Mouse (Mus musculus) testis, adult 2 months (tissue): ENCODE results near the gene Ralgps1. TPM values are rescaled to one million over a fixed set of nuclear protein-coding genes. Genes with fewer than 3 reads are reported as not detected.

ENCODE experiments used
- H3K27ac ChIP-seq: fragments of 200-500 bp; 2 replicates; pipeline ENCODE4 v1.5.1; 2012; ENCODE audit warnings: low read depth, low read length; ENCODE audit not compliant: control insufficient read depth, insufficient read depth
- H3K27me3 ChIP-seq: fragments of 200-500 bp; 2 replicates; pipeline ENCODE4 v1.6.1; 2012; ENCODE audit warnings: mild to moderate bottlenecking, low read length, moderate library complexity; ENCODE audit not compliant: control insufficient read depth, insufficient read depth
- H3K36me3 ChIP-seq: fragments of 200-500 bp; 2 replicates; pipeline ENCODE4 v1.6.1; 2012; ENCODE audit warnings: mild to moderate bottlenecking, low read length; ENCODE audit not compliant: control insufficient read depth, insufficient read depth
- H3K4me1 ChIP-seq: fragments of 200-500 bp; 2 replicates; pipeline ENCODE4 v1.6.1; 2012; ENCODE audit warnings: low read length; ENCODE audit not compliant: control insufficient read depth, insufficient read depth
- H3K4me3 ChIP-seq: fragments of 200-500 bp; 2 replicates; pipeline ENCODE4 v1.5.1; 2012; ENCODE audit warnings: low read depth, mild to moderate bottlenecking, low read length, moderate library complexity, mixed read lengths; ENCODE audit not compliant: control insufficient read depth
- CTCF ChIP-seq: fragments of 200-500 bp; IDR thresholded peaks from 2 replicates; pipeline ENCODE4 v1.5.1; 2012; ENCODE audit warnings: low read depth, mild to moderate bottlenecking, inconsistent platforms, low read length, moderate library complexity; ENCODE audit not compliant: control insufficient read depth, insufficient read depth, insufficient replicate concordance
- POLR2A ChIP-seq: fragments of 200-500 bp; IDR thresholded peaks from 2 replicates; pipeline ENCODE4 v1.6.1; 2012; ENCODE audit warnings: low read depth, mild to moderate bottlenecking, inconsistent platforms, low read length, moderate library complexity; ENCODE audit not compliant: control insufficient read depth
- polyA plus RNA-seq: library from polyadenylated mRNA; depleted of rRNA; stranded (reverse); fragments of >200 nt; gene quantifications from 2 replicates; pipeline ENCODE4 v1.2.3, GENCODE M21; 2012

Ralgps1 gene
- polyA plus RNA-seq, 1 experiment = 33.0 TPM

DNA sequence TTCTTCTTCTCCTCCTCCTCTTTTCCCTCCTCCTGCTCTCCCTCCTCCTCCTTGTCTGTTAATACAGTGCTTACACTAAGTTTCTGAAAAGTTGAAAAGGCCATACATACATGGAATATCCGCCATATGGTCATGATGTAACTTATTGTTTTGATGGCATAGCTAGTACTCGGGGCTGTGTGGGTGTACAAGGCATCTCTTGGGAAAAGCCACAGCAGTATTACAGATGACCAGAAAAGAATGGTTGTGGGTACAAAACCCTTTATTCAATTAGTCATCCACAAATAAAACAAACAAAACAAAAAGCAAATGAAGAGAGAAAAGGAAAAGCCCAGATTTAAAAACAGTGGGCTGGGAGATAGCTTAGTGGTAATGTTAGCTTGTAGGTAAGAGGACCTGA is 90.8 kb downstream of the Ralgps1 start:
- Histone ChIP-seq H3K27ac (no peak overlapping the region), H3K4me1 (no peaks in the 10 kb centered on the region), H3K27me3 (no peaks in the 10 kb centered on the region), H3K4me3 (no peak overlapping the region), H3K36me3 (no peaks in the 10 kb centered on the region; the same call in 1 of the 2 replicates)
- no peak for TF ChIP-seq CTCF
- no peak for TF ChIP-seq POLR2A

GRCm38 (mm10) chr2:33279758-33280157 is 91.5 kb downstream of the Ralgps1 start:
- Histone ChIP-seq H3K4me1 (no peaks in the 10 kb centered on the region), H3K27me3 (no peaks in the 10 kb centered on the region), H3K4me3 (no peak overlapping the region), H3K36me3 (no peaks in the 10 kb centered on the region; the same call in 1 of the 2 replicates), H3K27ac (no peak overlapping the region)
- TF ChIP-seq POLR2A (no peak), CTCF (no peak)

DNA sequence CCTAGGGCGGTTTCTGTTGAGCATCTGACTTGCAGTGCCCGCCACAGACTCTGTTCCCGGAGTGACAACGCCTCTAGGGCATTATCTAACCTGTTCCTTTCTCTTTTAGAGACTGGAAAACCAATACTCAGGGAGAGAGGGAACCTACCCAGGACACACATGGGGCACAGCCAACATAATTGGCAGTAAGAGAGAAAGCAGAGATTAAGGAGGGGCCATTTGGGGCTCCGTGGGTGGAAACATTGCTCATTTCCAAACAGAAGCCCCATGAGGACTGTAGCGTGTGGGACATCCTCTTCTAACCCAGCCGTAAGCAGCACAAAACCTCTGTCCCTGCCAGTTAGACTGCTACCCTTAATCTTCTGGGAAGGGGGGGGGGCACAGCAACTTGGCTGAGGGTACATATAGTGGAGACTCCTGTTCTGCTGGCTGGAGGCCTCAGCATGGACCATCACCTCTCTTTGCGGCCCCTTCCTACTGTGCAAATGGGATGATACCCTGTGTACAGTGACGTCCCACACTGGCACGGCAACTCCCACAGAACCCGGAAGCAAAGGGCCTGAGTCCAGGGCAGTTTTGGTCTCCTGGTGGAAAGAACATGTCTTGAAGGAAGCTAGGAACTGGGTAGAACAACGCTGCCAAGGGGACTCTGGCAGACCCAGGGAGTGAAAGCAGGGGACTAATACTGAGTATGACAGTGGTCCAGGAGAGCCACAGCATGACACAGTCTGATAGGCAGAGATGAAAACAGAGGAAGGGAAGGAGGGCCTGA is 96.4 kb downstream of the Ralgps1 start:
- TF ChIP-seq POLR2A (no peak), CTCF (no peak)
- Histone ChIP-seq H3K27me3 (no peaks in the 10 kb centered on the region), H3K4me1 (no peaks in the 10 kb centered on the region), H3K27ac (no peak overlapping the region), H3K4me3 (no peak overlapping the region), H3K36me3 (no peaks in the 10 kb centered on the region; the same call in 1 of the 2 replicates)

GRCm38 (mm10) chr2:33272665-33273439 is 98.4 kb downstream of the Ralgps1 start:
- H3K4me3 ChIP-seq = no peak overlapping the region
- H3K36me3 ChIP-seq = no peaks in the 10 kb centered on the region; the same call in 1 of the 2 replicates
- H3K27me3 ChIP-seq = no peaks in the 10 kb centered on the region
- H3K27ac ChIP-seq = no peak overlapping the region
- TF ChIP-seq POLR2A (no peak), CTCF (no peak)
- no peaks in the 10 kb centered on the region for H3K4me1 ChIP-seq

- Histone ChIP-seq H3K4me1 (no peaks in the 10 kb centered on the region), H3K4me3 (no peak overlapping the region), H3K27me3 (no peaks in the 10 kb centered on the region), H3K36me3 (no peaks in the 10 kb centered on the region; the same call in 1 of the 2 replicates), H3K27ac (no peak overlapping the region)
- TF ChIP-seq CTCF (no peak), POLR2A (no peak)
Measured at GRCm38 (mm10) chr2:33271511-33271910, 99.8 kb downstream of the Ralgps1 start.

DNA sequence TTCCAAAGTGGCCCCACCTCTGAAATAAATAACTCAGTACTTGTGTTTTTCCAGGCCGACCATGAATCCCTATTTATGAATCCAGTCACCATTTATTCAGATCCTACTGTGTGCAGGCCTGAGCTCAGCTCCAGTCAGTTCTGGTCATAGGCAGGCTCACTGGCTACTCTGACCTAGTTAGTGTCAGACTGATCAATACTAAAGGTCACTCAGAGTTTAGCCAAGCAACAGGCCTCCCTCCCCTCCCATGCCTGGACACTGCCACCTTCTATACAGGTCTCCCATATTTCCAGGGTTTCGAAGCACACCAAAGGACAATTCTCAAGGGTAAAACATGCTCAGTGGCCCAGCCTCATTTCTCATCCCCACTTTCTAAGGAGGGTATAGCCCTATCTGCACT is 100.7 kb downstream of the Ralgps1 start:
- Histone ChIP-seq H3K36me3 (no peaks in the 10 kb centered on the region; the same call in 1 of the 2 replicates), H3K4me3 (no peak overlapping the region), H3K27ac (no peak overlapping the region), H3K27me3 (no peaks in the 10 kb centered on the region), H3K4me1 (no peaks in the 10 kb centered on the region)
- no peak for TF ChIP-seq CTCF
- TF ChIP-seq POLR2A = no peak

GRCm38 (mm10) chr2:33269132-33269493 is 102.2 kb downstream of the Ralgps1 start:
- H3K27ac ChIP-seq = no peak overlapping the region
- no peaks in the 10 kb centered on the region for H3K27me3 ChIP-seq
- no peak for TF ChIP-seq POLR2A
- TF ChIP-seq CTCF = no peak
- no peak overlapping the region for H3K4me3 ChIP-seq
- no peaks in the 10 kb centered on the region for H3K4me1 ChIP-seq
- no peaks in the 10 kb centered on the region; the same call in 1 of the 2 replicates for H3K36me3 ChIP-seq

DNA sequence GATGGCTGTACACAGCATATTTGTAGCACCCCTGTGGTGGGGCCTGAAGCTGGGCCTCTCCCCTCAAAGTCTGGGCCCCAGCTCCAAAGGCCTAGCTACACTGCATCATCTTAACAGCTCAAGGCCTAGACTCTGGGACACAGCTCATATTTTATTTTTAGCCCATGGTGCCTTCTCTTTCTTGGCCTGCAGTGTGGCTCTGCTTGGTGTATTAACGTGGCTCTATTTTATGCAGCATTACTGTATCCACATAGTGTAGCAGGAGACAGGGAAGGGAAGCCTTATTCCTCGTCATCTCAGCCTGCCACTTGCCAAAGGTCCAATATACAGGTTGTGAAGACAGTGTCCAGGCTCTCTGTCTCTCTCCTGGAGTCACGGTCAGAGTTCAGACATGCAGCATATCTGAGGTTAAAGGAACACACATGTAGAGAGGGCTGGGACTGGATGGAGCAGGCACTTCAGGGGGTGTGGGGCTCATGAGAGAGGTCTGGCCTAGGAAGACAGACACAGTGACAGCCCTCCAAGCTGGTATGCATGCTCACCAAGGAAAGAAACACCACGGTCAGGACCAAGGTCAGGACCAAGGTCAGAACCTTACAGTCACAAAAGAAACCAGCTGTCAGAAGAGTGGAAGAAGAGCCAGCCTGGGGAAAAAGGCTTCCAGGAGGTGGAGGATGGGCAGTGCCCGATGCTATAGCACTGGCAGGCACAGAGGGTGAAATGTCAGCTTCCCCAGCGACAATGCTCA is 102.7 kb downstream of the Ralgps1 start:
- H3K36me3 ChIP-seq = no peaks in the 10 kb centered on the region; the same call in 1 of the 2 replicates
- TF ChIP-seq POLR2A (no peak), CTCF (no peak)
- H3K4me1 ChIP-seq = no peaks in the 10 kb centered on the region
- no peak overlapping the region for H3K4me3 ChIP-seq
- no peak overlapping the region for H3K27ac ChIP-seq
- H3K27me3 ChIP-seq = no peaks in the 10 kb centered on the region
